Mouse (Mus musculus): ENCODE measurements around the gene Setd7. TPM values are rescaled to one million over a fixed set of nuclear protein-coding genes. Genes with fewer than 3 reads are reported as not detected.

Gene Setd7
- polyA plus RNA-seq (2016; fragmentation: Nextera tagmentation; extraction: Ambion mirVana): 3.5 and 4.4 TPM in 2 replicates

DNA sequence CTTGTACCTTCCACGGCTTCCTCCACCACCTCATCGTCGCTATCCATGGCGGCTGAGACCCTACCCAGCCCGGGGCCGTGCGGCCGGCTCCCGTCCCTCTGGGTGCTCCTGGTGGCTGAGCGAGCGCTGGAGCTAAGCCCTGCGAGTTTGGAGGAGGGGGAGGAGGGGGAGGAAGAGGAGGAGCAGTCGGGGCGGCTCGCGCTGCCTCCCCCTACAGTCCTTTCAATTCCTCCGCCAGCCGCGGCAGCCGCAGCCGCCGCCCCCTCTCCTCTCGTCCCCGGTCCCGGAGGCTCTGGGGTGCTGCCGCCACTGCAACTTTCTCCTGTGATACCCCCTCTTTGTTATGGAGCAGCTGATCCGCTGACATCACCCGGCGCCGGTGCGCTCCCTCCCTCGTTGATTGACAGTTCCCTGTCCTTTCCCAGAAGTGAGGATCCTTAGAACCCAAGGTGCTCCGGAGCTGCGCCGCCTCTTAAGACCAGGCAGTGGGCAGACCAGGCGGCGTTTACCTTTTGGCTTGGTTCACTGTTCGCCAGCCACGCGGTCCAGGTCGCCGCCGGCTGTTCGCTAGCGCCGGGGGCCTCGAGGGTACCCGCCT lies at the start of gene Setd7:
TSS of gene Setd7 (minus strand) at position 369 of the 598 bp plus-strand sequence.
- Histone ChIP-seq H3K4me1 (peaks cover 24% of the 10 kb centered on the region), H3K27me3 (peaks cover 14% of the 10 kb centered on the region; the same call in 1 of the 2 replicates), H3K36me3 (no peaks in the 10 kb centered on the region), H3K4me3 (peak within 1 kb of the TSS; percentile 91), H3K9ac (replicated peaks) (peak within 1 kb of the TSS; percentile 92), H3K4me2 (replicated peaks) (peak within 1 kb of the TSS; percentile 72), H3K27ac (replicated peaks) (peak within 1 kb of the TSS; percentile 95), H3K9me3 (no peaks in the 10 kb centered on the region)
- peak; percentile 90 for ATAC-seq (ENCODE audit: low FRiP score, low read depth)
- under 1% methylated on average over 47 of the region's 48 CpGs for WGBS

DNA sequence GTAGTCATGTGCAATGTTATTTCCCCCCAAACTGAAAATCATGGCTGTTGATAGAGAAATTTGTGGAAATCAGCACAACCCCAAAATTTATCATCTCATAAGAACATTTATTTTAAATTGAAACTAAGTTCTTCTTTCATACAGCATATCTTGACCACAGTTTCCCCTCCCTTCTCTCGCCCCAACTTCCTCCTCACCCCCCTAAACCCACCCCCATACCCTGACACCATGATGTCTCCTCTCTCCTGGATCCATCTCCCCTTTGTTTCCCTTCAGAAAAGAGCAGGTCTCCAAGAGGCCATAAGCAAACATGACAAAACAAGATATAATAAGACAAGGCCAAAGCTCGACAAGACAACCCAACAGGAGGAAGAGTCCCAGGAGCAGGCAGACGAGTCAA lies 43.8 kb upstream of the Setd7 start:
- H3K9ac ChIP-seq (replicated peaks): no peak overlapping the region
- no peaks in the 10 kb centered on the region for H3K4me1 ChIP-seq
- no peak overlapping the region for H3K27ac ChIP-seq (replicated peaks)
- no peaks in the 10 kb centered on the region for H3K36me3 ChIP-seq
- no peaks in the 10 kb centered on the region for H3K9me3 ChIP-seq
- WGBS: 84% methylated on average over 3 of the region's 3 CpGs
- H3K27me3 ChIP-seq: no peaks in the 10 kb centered on the region
- no peak overlapping the region for H3K4me2 ChIP-seq (replicated peaks)
- H3K4me3 ChIP-seq: no peak overlapping the region
- ATAC-seq (ENCODE audit: low FRiP score, low read depth): no peak

DNA sequence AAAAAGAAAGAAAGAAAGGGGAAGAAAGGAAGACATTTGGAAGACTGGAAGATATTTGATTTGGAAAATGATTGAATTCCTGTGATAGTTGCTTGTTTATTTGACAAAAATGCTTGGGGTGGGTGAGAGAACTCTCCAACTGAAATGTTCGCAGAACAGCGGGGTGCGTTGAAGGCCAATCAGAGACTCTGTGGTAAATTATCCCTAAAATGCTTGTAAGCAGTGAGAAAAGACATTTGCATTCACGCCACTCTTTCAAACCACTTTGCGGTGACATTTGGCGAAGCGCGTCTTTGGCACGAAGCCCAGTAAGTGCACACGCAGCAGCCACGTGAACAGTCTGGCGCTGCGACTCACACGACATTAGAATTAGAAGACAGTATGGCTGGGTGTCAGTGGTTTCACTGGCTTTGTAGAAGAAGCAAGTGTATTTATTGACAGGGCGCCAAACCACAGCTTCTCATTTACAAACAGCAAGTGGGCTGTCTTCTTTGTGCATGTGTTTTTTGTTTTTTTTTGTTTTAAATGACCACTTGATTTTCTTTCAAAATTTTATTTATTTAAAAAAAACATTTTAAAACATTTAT lies 43.1 kb upstream of the Setd7 start:
- no peaks in the 10 kb centered on the region for H3K27me3 ChIP-seq
- no peak overlapping the region for H3K4me3 ChIP-seq
- H3K4me2 ChIP-seq (replicated peaks): no peak overlapping the region
- no peak overlapping the region for H3K27ac ChIP-seq (replicated peaks)
- no peak overlapping the region for H3K9ac ChIP-seq (replicated peaks)
- no peaks in the 10 kb centered on the region for H3K9me3 ChIP-seq
- 88% methylated on average over 15 of the region's 15 CpGs for WGBS
- H3K4me1 ChIP-seq: no peaks in the 10 kb centered on the region
- no peak for ATAC-seq (ENCODE audit: low FRiP score, low read depth)
- no peaks in the 10 kb centered on the region for H3K36me3 ChIP-seq

DNA sequence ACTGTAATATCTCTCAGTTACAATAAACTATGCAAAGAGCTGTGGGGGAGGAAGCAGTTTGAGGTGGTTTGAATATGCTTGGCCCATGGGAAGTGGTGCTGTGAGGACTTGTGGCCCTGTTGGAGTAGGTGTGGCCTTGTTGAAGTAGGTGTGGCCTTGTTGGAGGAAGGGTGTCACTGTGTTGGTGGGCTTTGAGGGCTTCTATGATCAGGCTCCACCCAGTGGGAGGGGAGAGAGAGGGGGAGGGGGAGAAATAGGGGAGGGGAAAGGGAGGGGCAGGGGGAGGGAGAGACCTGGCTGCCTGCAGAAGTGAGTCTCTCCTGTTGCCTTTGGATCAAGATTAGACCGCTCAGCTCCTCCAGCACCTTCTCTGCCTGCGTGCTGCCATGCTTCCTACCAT lies 40.8 kb upstream of the Setd7 start:
- Histone ChIP-seq H3K4me3 (no peak overlapping the region), H3K27ac (replicated peaks) (no peak overlapping the region), H3K27me3 (no peaks in the 10 kb centered on the region), H3K4me1 (no peaks in the 10 kb centered on the region), H3K36me3 (no peaks in the 10 kb centered on the region), H3K9me3 (no peaks in the 10 kb centered on the region), H3K4me2 (replicated peaks) (no peak overlapping the region), H3K9ac (replicated peaks) (no peak overlapping the region)
- no peak for ATAC-seq (ENCODE audit: low FRiP score, low read depth)
- 84% methylated on average over 2 of the region's 2 CpGs for WGBS

DNA sequence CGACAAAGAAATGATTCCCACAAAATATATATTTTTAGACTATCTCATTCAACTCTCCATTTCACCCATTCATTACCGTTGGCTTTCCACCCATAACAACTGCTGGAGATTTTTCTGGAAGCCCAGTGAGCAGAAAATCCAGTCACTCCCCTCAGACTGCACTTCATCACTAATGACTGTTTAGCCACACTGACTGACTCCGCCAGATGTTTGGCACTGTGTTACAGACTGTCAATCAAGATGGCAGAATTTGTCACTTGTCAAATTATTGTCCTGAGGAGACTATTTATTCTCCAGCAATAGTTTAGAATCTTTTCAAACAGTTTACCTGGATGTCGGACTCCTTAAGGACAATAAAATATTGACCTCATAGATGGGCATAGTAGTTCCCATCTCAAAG lies 40.0 kb upstream of the Setd7 start:
- H3K9me3 ChIP-seq: no peaks in the 10 kb centered on the region
- H3K9ac ChIP-seq (replicated peaks): no peak overlapping the region
- H3K4me1 ChIP-seq: no peaks in the 10 kb centered on the region
- no peak overlapping the region for H3K4me2 ChIP-seq (replicated peaks)
- H3K27ac ChIP-seq (replicated peaks): no peak overlapping the region
- 92% methylated on average over 4 of the region's 4 CpGs for WGBS
- no peak for ATAC-seq (ENCODE audit: low FRiP score, low read depth)
- no peaks in the 10 kb centered on the region for H3K27me3 ChIP-seq
- no peaks in the 10 kb centered on the region for H3K36me3 ChIP-seq
- no peak overlapping the region for H3K4me3 ChIP-seq

DNA sequence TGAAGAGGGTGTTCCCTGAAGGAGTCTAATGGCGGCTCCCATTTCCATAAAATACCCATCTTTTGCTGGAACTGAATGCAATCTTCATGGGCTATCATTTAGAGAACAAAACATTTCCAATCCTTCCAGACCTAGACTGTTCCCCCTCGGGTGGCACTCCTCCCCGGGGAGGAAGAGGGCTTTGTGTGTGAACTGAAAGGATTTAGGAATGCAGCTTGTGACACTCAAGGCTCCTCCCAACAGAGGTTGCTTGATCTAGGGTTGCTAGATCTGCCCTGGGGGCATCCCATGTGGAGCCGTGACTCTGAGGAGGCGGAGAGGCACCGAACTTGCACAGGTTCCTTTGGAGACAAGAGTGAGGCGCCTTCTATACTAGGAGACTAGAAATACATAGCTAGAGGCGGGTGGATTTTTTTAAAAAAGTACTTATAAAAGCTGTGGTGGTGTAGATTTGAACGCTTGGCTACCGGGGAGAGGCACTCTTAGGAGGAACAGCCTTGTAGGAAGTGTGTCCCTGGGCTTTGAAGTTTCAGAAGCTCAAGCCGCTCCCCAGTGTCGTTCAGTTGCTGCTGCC lies 38.5 kb upstream of the Setd7 start:
- Histone ChIP-seq H3K4me1 (no peaks in the 10 kb centered on the region), H3K9ac (replicated peaks) (no peak overlapping the region), H3K9me3 (no peaks in the 10 kb centered on the region), H3K36me3 (no peaks in the 10 kb centered on the region), H3K4me3 (no peak overlapping the region), H3K4me2 (replicated peaks) (no peak overlapping the region), H3K27ac (replicated peaks) (no peak overlapping the region), H3K27me3 (no peaks in the 10 kb centered on the region)
- no peak for ATAC-seq (ENCODE audit: low FRiP score, low read depth)
- WGBS: 67% methylated on average over 12 of the region's 12 CpGs

DNA sequence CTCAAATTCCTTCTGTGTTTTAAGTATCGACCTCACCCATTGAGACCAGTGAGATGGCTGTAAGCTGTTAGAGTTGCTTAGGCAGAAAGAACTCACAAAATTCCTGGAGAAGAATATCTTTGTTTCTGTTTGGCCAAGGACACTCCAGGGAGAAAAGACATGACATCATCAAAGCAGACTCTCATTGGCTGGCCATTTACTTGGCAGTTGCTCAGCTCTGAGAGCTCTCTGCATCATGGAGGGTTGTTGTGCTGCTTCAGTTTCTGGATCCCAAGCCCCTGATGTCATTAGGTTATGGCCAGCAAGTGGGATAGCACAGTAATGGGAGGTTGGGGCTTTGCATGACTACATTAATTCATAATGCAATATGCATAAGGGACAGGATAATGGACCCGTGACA lies 35.9 kb upstream of the Setd7 start:
- Histone ChIP-seq H3K27me3 (no peaks in the 10 kb centered on the region), H3K9ac (replicated peaks) (no peak overlapping the region), H3K4me2 (replicated peaks) (no peak overlapping the region), H3K9me3 (no peaks in the 10 kb centered on the region), H3K27ac (replicated peaks) (no peak overlapping the region), H3K4me1 (no peaks in the 10 kb centered on the region), H3K36me3 (no peaks in the 10 kb centered on the region), H3K4me3 (no peak overlapping the region)
- WGBS: 80% methylated on average over 2 of the region's 2 CpGs
- ATAC-seq (ENCODE audit: low FRiP score, low read depth): no peak

DNA sequence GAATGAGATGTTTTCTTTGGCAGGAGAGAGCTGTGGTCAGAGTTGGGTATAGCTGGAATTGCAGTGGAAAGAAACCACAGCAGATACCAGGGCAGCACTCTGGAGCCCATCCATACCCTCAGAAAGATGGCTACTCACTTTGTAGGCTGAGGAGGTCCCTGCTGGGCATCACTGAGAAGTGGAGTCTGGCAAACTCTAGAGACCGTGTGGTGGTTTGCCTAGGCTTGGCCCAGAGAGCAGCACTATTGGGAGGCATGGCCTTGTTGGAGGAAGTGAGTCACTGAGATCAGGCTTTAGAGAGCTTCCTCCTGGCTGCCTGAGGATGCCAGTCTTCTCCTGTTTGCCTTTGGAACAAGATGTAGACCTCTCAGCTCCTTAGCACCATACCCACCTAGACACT lies 32.8 kb upstream of the Setd7 start:
- Histone ChIP-seq H3K9me3 (no peaks in the 10 kb centered on the region), H3K36me3 (no peaks in the 10 kb centered on the region), H3K27me3 (peaks cover 4% of the 10 kb centered on the region; the same call in 1 of the 2 replicates), H3K4me1 (peaks cover 12% of the 10 kb centered on the region), H3K9ac (replicated peaks) (no peak overlapping the region), H3K4me3 (no peak overlapping the region), H3K27ac (replicated peaks) (no peak overlapping the region), H3K4me2 (replicated peaks) (no peak overlapping the region)
- ATAC-seq (ENCODE audit: low FRiP score, low read depth): no peak
- WGBS: 82% methylated on average over 1 of the region's 1 CpGs

DNA sequence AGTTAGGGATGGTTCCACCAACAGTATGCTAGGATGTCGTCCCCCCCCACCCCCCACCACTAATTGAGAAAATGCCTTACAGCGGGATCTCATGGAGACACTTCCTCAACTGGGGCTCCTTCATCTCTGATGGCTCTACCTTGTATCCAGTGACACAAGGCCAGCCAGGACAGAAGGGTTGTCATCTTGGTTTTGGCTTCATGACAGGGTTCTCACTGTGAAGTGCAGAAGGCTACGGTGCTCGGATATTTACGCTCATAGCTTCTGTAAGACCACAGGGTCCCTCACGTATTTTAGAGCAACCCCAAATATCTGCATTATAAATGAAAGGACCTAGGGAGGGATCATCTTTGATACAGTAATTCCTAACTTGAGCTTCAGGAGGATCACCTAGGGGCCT lies 30.9 kb upstream of the Setd7 start:
- H3K27ac ChIP-seq (replicated peaks): no peak overlapping the region
- 93% methylated on average over 6 of the region's 6 CpGs for WGBS
- ATAC-seq (ENCODE audit: low FRiP score, low read depth): no peak

DNA sequence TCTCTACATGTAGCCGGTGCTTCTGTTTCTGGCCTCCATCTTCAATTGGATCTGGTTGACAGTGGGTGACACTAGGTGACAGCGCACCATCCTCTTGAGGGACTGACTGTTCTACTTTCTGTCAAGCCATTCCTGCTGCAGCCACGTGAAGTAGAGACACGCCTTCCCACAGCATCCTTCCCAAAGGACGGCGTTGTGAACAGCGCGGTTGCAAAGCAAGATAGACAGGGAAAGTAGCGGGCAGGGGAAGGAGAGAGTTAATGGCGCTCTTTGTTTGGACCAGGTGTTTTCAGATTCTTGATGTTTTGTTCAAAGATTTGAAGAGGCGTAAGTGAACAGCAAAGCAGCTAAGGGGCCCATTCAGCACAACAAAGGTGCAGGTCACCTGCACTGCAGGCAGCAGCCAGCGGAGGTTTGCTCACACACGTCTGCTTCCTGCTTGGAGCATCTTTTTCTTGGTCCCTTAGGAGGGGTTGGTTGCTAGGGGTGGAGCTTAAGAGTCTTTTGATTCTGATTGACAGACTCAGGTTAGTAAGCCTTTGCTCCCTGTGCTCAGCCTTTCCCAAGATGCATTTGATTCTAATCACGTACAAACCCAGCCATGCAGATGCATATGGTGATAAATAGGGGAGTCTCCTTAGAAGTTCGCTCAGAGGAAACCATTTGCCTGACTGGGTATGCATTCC lies 29.7 kb upstream of the Setd7 start:
- Histone ChIP-seq H3K36me3 (no peaks in the 10 kb centered on the region), H3K4me3 (no peak overlapping the region; the same call in 1 of the 2 replicates), H3K4me1 (peaks cover 12% of the 10 kb centered on the region), H3K27ac (replicated peaks) (0 out of 2 replicates have a peak overlapping the region, but pooled peaks have one; percentile 32), H3K27me3 (peaks cover 4% of the 10 kb centered on the region; the same call in 1 of the 2 replicates), H3K4me2 (replicated peaks) (peak overlapping the region; percentile 40), H3K9ac (replicated peaks) (no peak overlapping the region), H3K9me3 (no peaks in the 10 kb centered on the region)
- peak; percentile 88 for ATAC-seq (ENCODE audit: low FRiP score, low read depth)
- 26% methylated on average over 15 of the region's 15 CpGs for WGBS

More for the DNA sequence above, 30.9 kb upstream of the Setd7 start:
- Histone ChIP-seq H3K9me3 (no peaks in the 10 kb centered on the region), H3K9ac (replicated peaks) (no peak overlapping the region), H3K4me1 (peaks cover 12% of the 10 kb centered on the region), H3K27me3 (peaks cover 4% of the 10 kb centered on the region; the same call in 1 of the 2 replicates), H3K4me2 (replicated peaks) (no peak overlapping the region), H3K36me3 (no peaks in the 10 kb centered on the region), H3K4me3 (no peak overlapping the region)

DNA sequence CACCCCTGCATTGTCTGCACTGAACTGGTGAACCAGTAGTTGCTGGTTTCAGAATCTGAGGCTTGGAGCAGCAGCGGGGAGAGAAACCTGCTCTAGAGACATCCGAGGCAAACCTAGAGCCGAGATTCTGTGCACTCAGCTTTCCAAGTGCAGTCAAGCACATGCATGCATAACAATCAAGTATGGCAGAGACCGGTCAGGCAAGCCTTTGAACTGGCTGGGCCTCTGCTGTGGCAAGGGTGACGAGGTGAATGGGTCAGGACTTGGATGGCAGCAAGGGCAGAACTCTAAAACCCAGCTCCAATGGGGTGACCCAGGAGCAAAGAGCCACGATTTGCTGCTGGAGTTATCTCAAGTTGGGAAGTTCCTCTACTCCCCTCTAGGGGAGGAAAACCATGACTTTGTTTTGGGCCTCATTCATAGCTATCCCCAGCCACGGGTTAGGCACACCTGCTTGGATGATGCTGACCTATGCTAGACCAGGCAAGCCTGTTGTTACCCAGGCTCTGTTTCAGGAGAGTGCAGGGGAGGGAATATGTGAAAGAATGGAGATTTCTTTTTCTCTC lies 27.1 kb upstream of the Setd7 start:
- WGBS: 49% methylated on average over 7 of the region's 7 CpGs
- Histone ChIP-seq H3K9ac (replicated peaks) (no peak overlapping the region), H3K4me3 (no peak overlapping the region)

More for the DNA sequence above, 27.1 kb upstream of the Setd7 start:
- H3K9me3 ChIP-seq: no peaks in the 10 kb centered on the region
- H3K4me1 ChIP-seq: peaks cover 15% of the 10 kb centered on the region
- no peak overlapping the region for H3K4me2 ChIP-seq (replicated peaks)
- no peak for ATAC-seq (ENCODE audit: low FRiP score, low read depth)
- no peaks in the 10 kb centered on the region for H3K36me3 ChIP-seq
- no peak overlapping the region for H3K27ac ChIP-seq (replicated peaks)
- H3K27me3 ChIP-seq: peaks cover 9% of the 10 kb centered on the region; the same call in 1 of the 2 replicates
